Mouse (Mus musculus): ENCODE measurements at regions not wholly inside any gene's neighbourhood (a gene's known extent, or its start where the extent isn't known, plus 50 kb on each side); places are given as distances from the start of the nearest gene placed in this dataset.

DNA sequence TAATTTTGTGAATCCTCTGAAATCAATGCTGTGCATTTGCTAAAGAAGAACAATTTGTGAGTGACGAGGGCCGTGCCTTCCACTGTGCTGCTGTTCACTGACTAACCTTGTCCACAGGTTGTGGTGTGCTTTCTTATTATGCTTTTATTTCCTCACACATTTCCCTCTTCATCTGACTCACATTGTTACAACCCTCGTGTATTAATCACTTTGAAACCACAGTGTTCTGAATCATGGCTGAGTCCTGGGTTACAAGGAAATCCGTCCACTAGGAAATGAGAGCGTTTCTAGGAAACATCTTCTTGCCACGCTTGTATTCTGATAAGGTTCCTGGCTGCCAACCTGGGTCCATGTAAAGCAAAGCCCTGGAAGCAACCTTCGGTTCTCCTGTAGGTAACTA, 163.8 kb upstream of the Mocs2 start:
- no peak for TF ChIP-seq CTCF (IDR thresholded peaks at IDR 0.05)
- TF ChIP-seq POLR2A (IDR thresholded peaks at IDR 0.05; ENCODE audit: insufficient read depth, low read depth, low read length), result no peak
- TF ChIP-seq EP300 (IDR thresholded peaks at IDR 0.05; ENCODE audit: insufficient read depth, low read depth, low read length), result no peak

Measured in heart, adult 2 months (tissue).